Mouse (Mus musculus) kidney, adult 2 months (tissue): ENCODE measurements at regions not wholly inside any gene's neighbourhood (a gene's known extent, or its start where the extent isn't known, plus 50 kb on each side); places are given as distances from the start of the nearest gene placed in this dataset.

ENCODE experiments used
- CTCF ChIP-seq: fragments of 200-500 bp; conservative IDR thresholded peaks from 2 replicates; pipeline ENCODE4 v1.5.1; 2011; ENCODE audit warnings: low read depth, mild to moderate bottlenecking, control low read depth, low read length, moderate library complexity, mixed read lengths; ENCODE audit not compliant: insufficient read depth, insufficient read length
- POLR2A ChIP-seq: fragments of 200-500 bp; IDR thresholded peaks from one replicate; pipeline ENCODE4 v1.6.1; 2011; ENCODE audit warnings: low read depth, low read length, control low read depth

GRCm38 (mm10) chr14:85915761-85916160, 1225.3 kb downstream of the Diaph3 start:
- TF ChIP-seq CTCF (no peak), POLR2A (no peak)
